In the genomic region with DNA sequence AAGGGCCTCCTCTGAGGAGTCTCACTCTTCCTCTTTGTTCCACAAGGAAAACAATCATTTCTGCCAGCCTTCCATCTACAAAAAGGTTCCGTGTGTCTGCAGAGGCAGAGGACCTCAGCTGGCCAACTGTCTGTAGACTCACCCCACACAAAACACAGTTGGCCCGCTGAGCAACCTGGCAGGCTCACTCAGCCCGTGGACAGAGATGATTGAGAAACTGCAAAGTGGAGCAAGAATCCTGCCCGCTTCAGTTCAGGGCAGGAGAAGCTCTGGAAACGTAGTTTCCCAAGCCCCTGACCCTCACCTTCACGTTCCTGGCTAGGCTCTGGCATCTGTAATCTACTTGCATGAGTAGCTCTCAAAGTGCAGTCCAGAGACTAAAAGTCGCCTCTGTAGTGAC, we compare ENCODE assay signal across 13 mouse cellular contexts. TPM values are rescaled to one million over a fixed set of nuclear protein-coding genes. Genes with fewer than 3 reads are reported as not detected.
DNase-seq lines count a peak whose midpoint lies in the region; ATAC-seq and TF ChIP-seq lines count a peak whose summit lies in the region.
"Had no signal": no experiment of that assay in that cellular context is flagged by ENCODE, and none has a peak within 500 bp of the region (broad histone marks: within the 10 kb centered on the region; RNA-seq: fewer than 3 reads in every experiment).

No protein-coding gene starts in this region.

- no peaks in the 10 kb centered on the region for H3K27me3 ChIP-seq in forebrain, embryonic 13.5 days
- H3K27me3 ChIP-seq in forebrain, embryonic 12.5 days: peaks cover 3% of the 10 kb centered on the region; the same call in 1 of the 2 replicates
- no peaks in the 10 kb centered on the region for H3K27me3 ChIP-seq in lung, postnatal 0 days (replicated peaks; ENCODE audit: insufficient read depth, low read length)
- H3K27me3 ChIP-seq: hindbrain, embryonic 15.5 days; liver, embryonic 15.5 days; neural tube, embryonic 12.5 days had no signal

- H3K4me3 ChIP-seq in forebrain, embryonic 13.5 days: no peak overlapping the region
- no peak overlapping the region for H3K4me3 ChIP-seq in forebrain, embryonic 12.5 days (replicated peaks)
- no peak overlapping the region for H3K4me3 ChIP-seq in left cerebral cortex, adult 2 months
- no peak overlapping the region for H3K4me3 ChIP-seq in brown adipose tissue, adult 24 weeks (ENCODE audit: insufficient read depth, low read depth, low read length)
- H3K4me3 ChIP-seq in lung, postnatal 0 days (ENCODE audit: low read depth, low read length): no peak overlapping the region

- WGBS in forebrain, embryonic 13.5 days: 39% methylated on average over 7 of the region's 7 CpGs
- WGBS in forebrain, embryonic 12.5 days: 42% methylated on average over 7 of the region's 7 CpGs
- 21% methylated on average over 7 of the region's 7 CpGs for WGBS in lung, postnatal 0 days

- intact Hi-C loops in left cerebral cortex, adult 2 months (cut with DNase I): loop anchor here (2.0 to 10.0 kb wide), 3 partner anchors 65 to 298 kb away; partner anchors contain the start of gene Sstr3
- intact Hi-C loops in left cerebral cortex, postnatal 14 days (cut with DNase I): loop anchor here (2.0 to 5.0 kb wide), 2 partner anchors 82 to 135 kb away; no protein-coding TSS in a partner anchor

- no peak for DNase-seq in left cerebral cortex, adult 2 months (ENCODE audit: extremely low spot score in 1 of 2, low spot score in 2 of 2)
- DNase-seq in left cerebral cortex, postnatal 14 days (ENCODE audit: low spot score in 2 of 2): no peak
- DNase-seq in lung, postnatal 0 days (ENCODE audit: low spot score): peak; percentile 41
- DNase-seq in B cell, adult 2 months: no peak
- no peak for DNase-seq in embryo, embryonic 10 days (ENCODE audit: low spot score)

- no peak overlapping the region for H3K4me2 ChIP-seq in forebrain, embryonic 13.5 days
- no peak overlapping the region for H3K4me2 ChIP-seq in forebrain, embryonic 12.5 days
- H3K4me2 ChIP-seq in lung, postnatal 0 days (replicated peaks; ENCODE audit: low read depth, low read length): no peak overlapping the region

- H3K27ac ChIP-seq in forebrain, embryonic 13.5 days: no peak overlapping the region
- no peak overlapping the region for H3K27ac ChIP-seq in forebrain, embryonic 12.5 days
- peak overlapping the region; percentile 16; the same call in 1 of the 2 replicates for H3K27ac ChIP-seq in left cerebral cortex, adult 2 months
- H3K27ac ChIP-seq in brown adipose tissue, adult 24 weeks (replicated peaks; ENCODE audit: low read depth, low read length): peak overlapping the region; percentile 43
- no peak overlapping the region for H3K27ac ChIP-seq in lung, postnatal 0 days (ENCODE audit: low read length)
- H3K27ac ChIP-seq: neural tube, embryonic 12.5 days had no signal

- no peaks in the 10 kb centered on the region for H3K9me3 ChIP-seq in forebrain, embryonic 13.5 days (replicated peaks)
- no peaks in the 10 kb centered on the region for H3K9me3 ChIP-seq in forebrain, embryonic 12.5 days
- no peaks in the 10 kb centered on the region for H3K9me3 ChIP-seq in lung, postnatal 0 days (ENCODE audit: low read length)
- H3K9me3 ChIP-seq: hindbrain, embryonic 15.5 days; liver, embryonic 15.5 days; neural tube, embryonic 12.5 days had no signal

- H3K4me1 ChIP-seq in forebrain, embryonic 13.5 days: 0 out of 2 replicates have a peak, but pooled peaks cover 4% of the 10 kb centered on the region
- peaks cover 15% of the 10 kb centered on the region; the same call in 1 of the 2 replicates for H3K4me1 ChIP-seq in forebrain, embryonic 12.5 days
- peaks cover 15% of the 10 kb centered on the region for H3K4me1 ChIP-seq in brown adipose tissue, adult 24 weeks (ENCODE audit: control insufficient read depth, insufficient read depth, insufficient read length, low read length)
- no peaks in the 10 kb centered on the region for H3K4me1 ChIP-seq in lung, postnatal 0 days (ENCODE audit: insufficient read depth, low read depth, low read length)

- no peak for ATAC-seq in forebrain, embryonic 13.5 days
- no peak for ATAC-seq in forebrain, embryonic 12.5 days (ENCODE audit: low FRiP score)
- ATAC-seq in lung, postnatal 0 days: no peak

- TF ChIP-seq EP300 in lung, postnatal 0 days (IDR thresholded peaks at IDR 0.05): no peak

- H3K36me3 ChIP-seq in forebrain, embryonic 13.5 days (ENCODE audit: poor library complexity, severe bottlenecking): no peaks in the 10 kb centered on the region
- H3K36me3 ChIP-seq in forebrain, embryonic 12.5 days (replicated peaks): no peaks in the 10 kb centered on the region
- H3K36me3 ChIP-seq in lung, postnatal 0 days (ENCODE audit: insufficient read depth, low read length): no peaks in the 10 kb centered on the region
- H3K36me3 ChIP-seq: hindbrain, embryonic 15.5 days; liver, embryonic 15.5 days; neural tube, embryonic 12.5 days had no signal

- TF ChIP-seq CTCF in left cerebral cortex, adult 2 months (IDR thresholded peaks at IDR 0.05): no peak
- no peak for TF ChIP-seq CTCF in lung, postnatal 0 days (IDR thresholded peaks at IDR 0.05)

- H3K9ac ChIP-seq in forebrain, embryonic 13.5 days: peak overlapping the region; percentile 34; the same call in 1 of the 2 replicates
- H3K9ac ChIP-seq in forebrain, embryonic 12.5 days: no peak overlapping the region
- no peak overlapping the region for H3K9ac ChIP-seq in lung, postnatal 0 days (replicated peaks; ENCODE audit: low read depth)

RNA-seq across cellular contexts. Expression of gene Kctd17, which starts 18.8 kb away (rescaled TPM):
- polyA plus RNA-seq in forebrain, embryonic 13.5 days (2015; fragmentation: Nextera tagmentation; extraction: Ambion mirVana): 84.6 and 104 TPM in 2 replicates
- polyA plus RNA-seq in forebrain, embryonic 12.5 days (2016; fragmentation: Nextera tagmentation; extraction: Ambion mirVana): 67.3 and 79.6 TPM in 2 replicates
- 100 to 1,000 TPM; 334 to 335 TPM for total RNA-seq in left cerebral cortex, adult 2 months (2021)
- total RNA-seq in left cerebral cortex, postnatal 14 days (2021): 100 to 1,000 TPM; 288 to 291 TPM
- 37.9 and 42.7 TPM in 2 replicates for polyA plus RNA-seq in brown adipose tissue, adult 24 weeks (2012; ENCODE audit: insufficient read depth, insufficient read length, missing spikeins)
- polyA plus RNA-seq in lung, postnatal 0 days (2015; fragmentation: Nextera tagmentation; extraction: Ambion mirVana): 23.4 and 27.4 TPM in 2 replicates

RNA-seq across cellular contexts. Expression of gene Tmprss6, which starts 21.3 kb away (rescaled TPM):
- polyA plus RNA-seq in forebrain, embryonic 13.5 days (2015; fragmentation: Nextera tagmentation; extraction: Ambion mirVana): 0.49 TPM in 1 of 2 replicates, not detected in the other
- 0.43 and 1.3 TPM in 2 replicates for polyA plus RNA-seq in forebrain, embryonic 12.5 days (2016; fragmentation: Nextera tagmentation; extraction: Ambion mirVana)
- under 1 TPM in 1 of 2 experiments, not detected in 1; 0.87 TPM for total RNA-seq in left cerebral cortex, adult 2 months (2021)
- not detected for total RNA-seq in left cerebral cortex, postnatal 14 days (2021)
- polyA plus RNA-seq in brown adipose tissue, adult 24 weeks (2012; ENCODE audit: insufficient read depth, insufficient read length, missing spikeins): 0.71 and 2.0 TPM in 2 replicates
- polyA plus RNA-seq in lung, postnatal 0 days (2015; fragmentation: Nextera tagmentation; extraction: Ambion mirVana): 0.20 and 0.23 TPM in 2 replicates
- polyA plus RNA-seq: CD4-positive, CD25-positive, alpha-beta regulatory T cell, adult 4 months had no signal

RNA-seq across cellular contexts. Expression of gene Mpst, which starts 40.9 kb away (rescaled TPM):
- polyA plus RNA-seq in forebrain, embryonic 13.5 days (2015; fragmentation: Nextera tagmentation; extraction: Ambion mirVana): 2.3 and 3.0 TPM in 2 replicates
- polyA plus RNA-seq in forebrain, embryonic 12.5 days (2016; fragmentation: Nextera tagmentation; extraction: Ambion mirVana): 1.7 and 2.8 TPM in 2 replicates
- total RNA-seq in left cerebral cortex, adult 2 months (2021): 10 to 100 TPM; 31.7 to 31.8 TPM
- total RNA-seq in left cerebral cortex, postnatal 14 days (2021): 10 to 100 TPM; 39.0 to 47.2 TPM
- 22.1 and 26.4 TPM in 2 replicates for polyA plus RNA-seq in brown adipose tissue, adult 24 weeks (2012; ENCODE audit: insufficient read depth, insufficient read length, missing spikeins)
- polyA plus RNA-seq in lung, postnatal 0 days (2015; fragmentation: Nextera tagmentation; extraction: Ambion mirVana): 4.1 TPM in 2 replicates

RNA-seq across cellular contexts. Expression of gene Tst, which starts 41.4 kb away (rescaled TPM):
- polyA plus RNA-seq in forebrain, embryonic 13.5 days (2015; fragmentation: Nextera tagmentation; extraction: Ambion mirVana): 12.0 and 15.9 TPM in 2 replicates
- 10.1 and 10.3 TPM in 2 replicates for polyA plus RNA-seq in forebrain, embryonic 12.5 days (2016; fragmentation: Nextera tagmentation; extraction: Ambion mirVana)
- total RNA-seq in left cerebral cortex, adult 2 months (2021): 10 to 100 TPM; 29.0 to 30.1 TPM
- 10 to 100 TPM; 30.8 to 39.2 TPM for total RNA-seq in left cerebral cortex, postnatal 14 days (2021)
- polyA plus RNA-seq in brown adipose tissue, adult 24 weeks (2012; ENCODE audit: insufficient read depth, insufficient read length, missing spikeins): 37.0 and 39.4 TPM in 2 replicates
- 160 and 171 TPM in 2 replicates for polyA plus RNA-seq in lung, postnatal 0 days (2015; fragmentation: Nextera tagmentation; extraction: Ambion mirVana)

RNA-seq across cellular contexts. Expression of gene Il2rb, which starts 48.0 kb away (rescaled TPM):
- not detected in 2 replicates for polyA plus RNA-seq in forebrain, embryonic 13.5 days (2015; fragmentation: Nextera tagmentation; extraction: Ambion mirVana)
- not detected in 2 replicates for polyA plus RNA-seq in forebrain, embryonic 12.5 days (2016; fragmentation: Nextera tagmentation; extraction: Ambion mirVana)
- total RNA-seq in left cerebral cortex, adult 2 months (2021): under 1 TPM in 1 of 2 experiments, not detected in 1; 0.07 TPM
- under 1 TPM in 1 of 2 experiments, not detected in 1; 0.11 TPM for total RNA-seq in left cerebral cortex, postnatal 14 days (2021)
- polyA plus RNA-seq in brown adipose tissue, adult 24 weeks (2012; ENCODE audit: insufficient read depth, insufficient read length, missing spikeins): 0.71 TPM in 1 of 2 replicates, not detected in the other
- polyA plus RNA-seq in lung, postnatal 0 days (2015; fragmentation: Nextera tagmentation; extraction: Ambion mirVana): 0.63 and 0.67 TPM in 2 replicates
- total RNA-seq: gastrocnemius, adult 8-10 months had no signal
- polyA plus RNA-seq: neural tube, embryonic 12.5 days had no signal

Comparison
In these comparisons a context has a peak if more than half of its experiments do, and no peak if none do; other contexts are left out.
1. H3K27ac ChIP-seq: peak in left cerebral cortex, adult 2 months (single experiment) and brown adipose tissue, adult 24 weeks (single experiment); none in forebrain, embryonic 13.5 days (single experiment), forebrain, embryonic 12.5 days (single experiment) and lung, postnatal 0 days (single experiment).